Mouse (Mus musculus) liver, postnatal 0 days (tissue): ENCODE measurements around the gene Psmb8. TPM values are rescaled to one million over a fixed set of nuclear protein-coding genes. Genes with fewer than 3 reads are reported as not detected.

ENCODE experiments used
- ATAC-seq: fragments of 200-750 bp; cut with Nextera tagmentation; 2 replicates; pipeline ENCODE4 v1.8.0; 2017; ENCODE audit warnings: mild to moderate bottlenecking, moderate library complexity
- DNase-seq: peaks from one replicate; pipeline ENCODE4 v3.0.0-alpha.2; 2016
- H3K27ac ChIP-seq: fragments of 300-500 bp; sonication (generic); 2 replicates; pipeline ENCODE4 v1.5.1; 2014; ENCODE audit warnings: antibody characterized with exemption, moderate library complexity, mild to moderate bottlenecking, low read depth
- H3K27me3 ChIP-seq: fragments of 300-500 bp; sonication (generic); 2 replicates; pipeline ENCODE4 v1.6.1; 2014; ENCODE audit warnings: low read length, control low read depth, mixed read lengths; ENCODE audit not compliant: insufficient read depth
- H3K36me3 ChIP-seq: fragments of 300-500 bp; sonication (generic); replicated peaks from 2 replicates; pipeline ENCODE4 v1.6.1; 2014; ENCODE audit warnings: mild to moderate bottlenecking, control low read depth, low read length, moderate library complexity, mixed read lengths; ENCODE audit not compliant: insufficient read depth
- H3K4me1 ChIP-seq: fragments of 300-500 bp; sonication (generic); 2 replicates; pipeline ENCODE4 v1.6.1; 2014; ENCODE audit warnings: antibody characterized with exemption, mild to moderate bottlenecking, control low read depth; ENCODE audit not compliant: insufficient read depth
- H3K4me2 ChIP-seq: fragments of 300-500 bp; sonication (generic); 2 replicates; pipeline ENCODE4 v1.6.1; 2014; ENCODE audit warnings: low read depth, mild to moderate bottlenecking, low read length, moderate library complexity, mixed read lengths
- H3K4me3 ChIP-seq: fragments of 300-500 bp; sonication (generic); 2 replicates; pipeline ENCODE4 v1.5.1; 2014; ENCODE audit warnings: low read depth, low read length
- H3K9ac ChIP-seq: fragments of 300-500 bp; sonication (generic); replicated peaks from 2 replicates; pipeline ENCODE4 v1.6.1; 2014; ENCODE audit warnings: mild to moderate bottlenecking, moderate library complexity
- H3K9me3 ChIP-seq: fragments of 300-500 bp; sonication (generic); 2 replicates; pipeline ENCODE4 v1.6.1; 2016; ENCODE audit warnings: mild to moderate bottlenecking, control low read depth, low read length, mixed read lengths
- CTCF ChIP-seq: sonication (generic); IDR thresholded peaks from 2 replicates; pipeline ENCODE4 v1.5.1; 2016; ENCODE audit warnings: antibody characterized with exemption, low read depth
- EP300 ChIP-seq: IDR thresholded peaks from 2 replicates; pipeline ENCODE4 v1.6.1; 2016; ENCODE audit warnings: antibody characterized with exemption, low read depth, mild to moderate bottlenecking
- WGBS: fragments of 180-500 bp; shearing (Covaris S2); extraction: QIAGEN DNeasy Blood & Tissue Kit; methylation state at CpG from one replicate; pipeline ENCODE4 v1.1.7; 2014; ENCODE audit not compliant: insufficient replicate concordance; 5-methylcytosine and 5-hydroxymethylcytosine counted together
- polyA plus RNA-seq: library from polyadenylated mRNA; unstranded; fragments of >200 nt; fragmentation: Nextera tagmentation; extraction: Ambion mirVana; gene quantifications from 2 replicates; pipeline ENCODE4 v1.2.1, GENCODE M21; 2015

The Psmb8 gene
- 49.7 and 51.6 TPM in 2 replicates for polyA plus RNA-seq

DNA sequence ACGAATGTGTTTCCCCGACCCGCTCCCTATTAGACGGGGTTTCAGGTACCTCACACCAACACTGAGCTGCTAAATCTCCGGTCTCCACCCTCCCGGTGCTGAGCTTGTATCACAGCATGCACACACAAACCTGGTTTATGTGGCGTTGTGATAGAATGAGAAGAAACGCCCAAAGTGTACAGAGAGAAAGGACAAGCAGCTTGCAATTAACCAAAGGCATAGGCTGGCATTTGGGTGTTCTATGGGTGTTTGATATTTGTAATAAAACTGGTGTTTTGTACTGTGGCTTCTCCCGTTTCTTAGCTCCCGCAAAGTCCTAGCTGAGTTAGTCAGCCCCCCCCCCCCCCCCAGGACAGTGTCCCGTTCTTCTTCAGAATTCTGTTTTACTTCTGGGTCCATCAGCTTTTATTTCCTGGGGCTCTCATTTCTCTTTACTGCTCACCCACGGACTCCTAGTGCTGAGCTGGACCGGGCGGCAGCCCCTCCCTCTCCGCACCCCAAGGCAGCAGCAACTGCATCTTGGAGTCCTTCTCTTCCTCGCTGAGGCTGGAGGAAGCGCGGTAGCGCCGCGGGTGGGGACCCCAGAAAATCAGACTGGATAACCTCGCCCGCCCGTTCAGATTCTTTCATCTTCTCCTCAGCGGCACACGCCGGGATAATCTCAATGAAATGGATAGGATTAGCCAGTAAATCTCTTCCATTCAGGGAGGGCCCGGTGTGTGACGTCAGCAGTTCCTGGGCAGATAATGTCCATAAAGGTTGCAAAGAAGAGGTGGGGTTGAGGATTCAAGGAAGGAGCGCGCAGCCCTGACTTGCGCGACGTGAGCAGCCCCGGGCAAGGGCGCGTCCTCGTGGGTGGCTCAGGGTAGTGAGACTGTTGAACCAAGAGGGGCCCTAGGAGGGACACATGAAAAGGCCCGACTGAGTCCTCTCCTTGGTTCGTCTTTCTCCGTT lies at the start of gene Psmb8:
Gene Psmb8, plus strand, starts transcription at position 781 of the 954 bp plus-strand sequence.
- Histone ChIP-seq H3K27me3 (peaks cover 3% of the 10 kb centered on the region; the same call in 1 of the 2 replicates), H3K9me3 (no peaks in the 10 kb centered on the region), H3K27ac (peak within 1 kb of the TSS; percentile 68), H3K4me2 (peak within 1 kb of the TSS; percentile 88), H3K9ac (peak within 1 kb of the TSS; percentile 80), H3K36me3 (peaks cover 16% of the 10 kb centered on the region; the same call in 1 of the 2 replicates), H3K4me3 (peak within 1 kb of the TSS; percentile 74), H3K4me1 (peaks cover 9% of the 10 kb centered on the region)
- peak; percentile 80 for ATAC-seq
- peak; percentile 91 for DNase-seq
- TF ChIP-seq EP300: no peak
- WGBS: 9% methylated on average over 41 of the region's 41 CpGs

DNA sequence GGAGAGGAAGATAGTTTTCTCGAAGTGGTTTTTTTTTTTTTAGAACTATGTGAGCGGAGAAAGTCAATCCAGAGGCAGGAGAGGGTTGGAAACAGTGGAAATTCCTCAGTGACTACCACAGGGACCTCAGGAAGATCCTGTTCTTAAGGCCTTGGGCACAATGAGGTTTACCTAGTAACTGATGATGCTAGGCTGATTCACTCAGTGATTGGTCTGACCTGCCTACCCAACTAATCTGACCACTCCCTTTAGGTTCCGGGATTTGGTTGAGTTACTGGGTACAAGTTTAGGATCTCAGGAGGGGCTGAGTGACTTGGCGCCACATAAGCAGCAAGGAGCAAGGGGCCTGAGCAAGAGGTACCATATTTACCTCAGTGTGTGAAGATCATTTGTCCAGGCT lies 44.6 kb upstream of the Psmb8 start, which contains the start of gene H2-DMb1:
Gene H2-DMb1, plus strand, starts transcription at position 150 of the 400 bp plus-strand sequence.
- no peak within 1 kb of the TSS for H3K4me3 ChIP-seq
- no peak within 1 kb of the TSS for H3K4me2 ChIP-seq
- no peaks in the 10 kb centered on the region for H3K9me3 ChIP-seq
- peak; percentile 59 for ATAC-seq
- H3K36me3 ChIP-seq: no peaks in the 10 kb centered on the region
- no peak for TF ChIP-seq CTCF
- no peak for TF ChIP-seq EP300
- no peak for DNase-seq
- H3K9ac ChIP-seq: no peak within 1 kb of the TSS
- no peaks in the 10 kb centered on the region for H3K27me3 ChIP-seq
- WGBS: 45% methylated on average over 4 of the region's 4 CpGs
- no peaks in the 10 kb centered on the region for H3K4me1 ChIP-seq
- no peak within 1 kb of the TSS for H3K27ac ChIP-seq

DNA sequence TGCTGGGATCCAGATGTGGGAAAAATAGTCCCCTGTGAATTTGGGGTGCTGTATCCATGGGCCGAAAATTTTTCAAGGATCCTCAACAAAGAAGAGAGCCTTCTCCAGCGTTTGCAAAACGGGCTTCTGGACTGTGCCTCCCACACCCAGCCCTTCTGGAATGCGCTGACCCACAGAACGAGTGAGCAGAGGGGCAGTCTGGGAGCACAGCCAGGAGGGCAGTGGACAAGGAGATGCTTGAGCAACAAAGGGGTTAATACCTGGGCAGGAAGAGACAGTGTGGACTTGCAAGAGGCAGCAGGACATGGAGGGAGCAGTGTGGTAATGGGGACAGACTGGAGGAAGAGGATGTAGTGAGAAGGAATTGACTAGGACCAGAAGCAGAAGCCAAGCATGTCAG lies 42.0 kb upstream of the Psmb8 start:
- H3K4me2 ChIP-seq: no peak overlapping the region
- DNase-seq (no peak), ATAC-seq (no peak)
- WGBS: 65% methylated on average over 5 of the region's 5 CpGs
- H3K36me3 ChIP-seq: no peaks in the 10 kb centered on the region
- no peak overlapping the region for H3K4me3 ChIP-seq
- H3K9ac ChIP-seq: no peak overlapping the region
- no peaks in the 10 kb centered on the region for H3K4me1 ChIP-seq
- TF ChIP-seq EP300 (no peak), CTCF (no peak)
- no peaks in the 10 kb centered on the region for H3K9me3 ChIP-seq
- no peak overlapping the region for H3K27ac ChIP-seq
- no peaks in the 10 kb centered on the region for H3K27me3 ChIP-seq

DNA sequence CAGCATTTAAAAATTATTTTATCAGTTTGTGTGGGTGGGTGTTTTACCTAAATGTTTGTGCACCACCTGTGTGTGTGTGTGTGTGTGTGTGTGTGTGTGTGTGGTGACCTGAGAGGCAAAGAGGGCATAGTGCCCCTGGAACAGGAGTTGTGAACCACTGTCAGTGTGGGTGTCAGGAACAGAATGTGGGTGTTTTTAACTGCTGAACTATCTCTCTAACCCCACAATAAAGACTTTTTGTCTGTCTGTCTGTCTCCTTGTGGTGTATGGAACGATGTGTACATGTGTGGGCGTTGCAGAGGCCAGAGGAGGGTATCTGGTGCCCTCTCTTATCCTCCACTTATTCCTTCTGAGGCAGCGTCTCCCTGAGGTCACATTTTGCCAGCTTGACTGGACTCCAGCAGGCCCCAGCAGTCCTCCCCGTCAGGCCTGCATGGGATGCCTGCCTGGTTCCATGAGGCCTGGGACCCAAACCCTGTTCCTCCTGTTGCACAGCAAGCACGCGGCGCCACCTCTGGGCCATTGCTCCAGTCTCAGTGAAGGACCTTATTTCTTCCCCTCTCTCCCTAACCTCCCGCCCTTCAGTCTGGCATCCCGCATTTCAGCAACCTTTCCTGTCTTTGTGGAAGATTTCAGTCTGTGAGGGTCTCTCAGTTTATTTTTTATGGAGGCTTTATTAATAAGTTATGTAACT lies 33.2 kb upstream of the Psmb8 start:
- H3K9ac ChIP-seq: no peak overlapping the region
- WGBS: 42% methylated on average over 9 of the region's 9 CpGs
- H3K4me1 ChIP-seq: no peaks in the 10 kb centered on the region
- H3K36me3 ChIP-seq: no peaks in the 10 kb centered on the region
- DNase-seq: peak; percentile 24
- H3K4me2 ChIP-seq: no peak overlapping the region
- no peaks in the 10 kb centered on the region for H3K27me3 ChIP-seq
- no peak overlapping the region for H3K27ac ChIP-seq
- TF ChIP-seq EP300: no peak
- TF ChIP-seq CTCF: peak; percentile 52
- no peaks in the 10 kb centered on the region for H3K9me3 ChIP-seq
- H3K4me3 ChIP-seq: no peak overlapping the region
- ATAC-seq: no peak

DNA sequence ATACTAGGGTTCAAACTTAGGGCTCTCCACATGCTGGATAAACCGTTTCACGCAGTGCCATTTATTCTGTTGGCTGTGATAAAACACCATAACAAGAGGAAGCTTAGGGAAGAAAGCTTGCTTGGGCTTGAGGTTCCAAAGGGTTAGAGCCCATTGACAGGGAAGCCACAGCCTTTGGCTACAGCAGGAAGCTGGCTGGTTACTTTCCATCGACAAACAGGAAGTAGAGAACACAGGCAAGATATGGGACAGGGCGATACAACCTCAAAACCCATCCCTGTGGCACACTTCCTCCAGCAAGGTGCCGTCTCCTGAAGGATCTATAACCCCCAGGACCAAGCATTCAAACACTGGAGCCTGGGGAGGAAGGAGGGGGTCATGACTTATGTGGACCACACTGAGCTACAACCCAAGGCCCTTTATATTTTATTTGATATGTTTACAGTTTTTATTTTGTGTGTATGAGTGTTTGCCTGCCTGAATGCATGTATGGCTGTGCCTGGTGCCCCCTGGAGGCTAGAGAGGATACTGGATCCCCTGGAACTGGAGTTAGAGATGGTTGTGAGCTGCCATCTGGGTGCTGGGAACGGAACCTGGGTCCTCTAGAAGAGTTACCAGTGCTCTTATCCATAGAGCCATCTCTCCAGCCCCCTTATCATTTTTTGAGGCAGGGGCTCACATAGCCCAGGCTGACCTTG lies 32.3 kb upstream of the Psmb8 start:
- H3K4me1 ChIP-seq: no peaks in the 10 kb centered on the region
- no peak overlapping the region for H3K27ac ChIP-seq
- H3K9ac ChIP-seq: no peak overlapping the region
- no peaks in the 10 kb centered on the region for H3K27me3 ChIP-seq
- H3K36me3 ChIP-seq: no peaks in the 10 kb centered on the region
- H3K4me2 ChIP-seq: no peak overlapping the region
- TF ChIP-seq EP300 (no peak), CTCF (peak; percentile 50)
- no peak overlapping the region for H3K4me3 ChIP-seq
- peak; percentile 24 for DNase-seq
- no peak; the same call in 1 of the 2 replicates for ATAC-seq
- no peaks in the 10 kb centered on the region for H3K9me3 ChIP-seq
- 42% methylated on average over 6 of the region's 6 CpGs for WGBS

- peaks cover 3% of the 10 kb centered on the region for H3K4me1 ChIP-seq
- no peak overlapping the region for H3K4me3 ChIP-seq
- H3K27ac ChIP-seq: no peak overlapping the region
- H3K27me3 ChIP-seq: no peaks in the 10 kb centered on the region
- no peak for TF ChIP-seq EP300
- peak; percentile 79 for TF ChIP-seq CTCF
- no peak overlapping the region for H3K9ac ChIP-seq
- WGBS: 2% methylated on average over 2 of the region's 2 CpGs
- no peaks in the 10 kb centered on the region for H3K36me3 ChIP-seq
- no peaks in the 10 kb centered on the region for H3K9me3 ChIP-seq
- H3K4me2 ChIP-seq: no peak overlapping the region
- no peak for ATAC-seq
- DNase-seq: peak; percentile 54
Measured at GRCm38 (mm10) chr17:34169279-34169678, 28.2 kb upstream of the Psmb8 start.
